Mouse (Mus musculus): Measurements from ENCODE around the gene Dppa3.

GRCm38 (mm10) chr6:122626110-122626509 lies at the start of gene Dppa3:
- no peak for TF ChIP-seq POLR2A (IDR thresholded peaks at IDR 0.05; ENCODE audit: insufficient read length, low read depth)
- no peak for TF ChIP-seq MAX (IDR thresholded peaks at IDR 0.05; ENCODE audit: low read depth)
- no peak for TF ChIP-seq MYOG (IDR thresholded peaks at IDR 0.05; ENCODE audit: control insufficient read depth in 1 of 3, insufficient read depth in 1 of 3, insufficient read length in 2 of 3, low read depth in 2 of 3)
- TF ChIP-seq TCF12 (IDR thresholded peaks at IDR 0.05; ENCODE audit: insufficient read depth, poor library complexity, severe bottlenecking): no peak
- no peak for TF ChIP-seq MYOD1 (IDR thresholded peaks at IDR 0.05; ENCODE audit: control insufficient read depth in 1 of 3, insufficient read length in 2 of 3, low read depth in 2 of 3)
